Mouse (Mus musculus): ENCODE measurements around the gene Mgea5.

- no peak for TF ChIP-seq GATA1 (IDR thresholded peaks at IDR 0.05; ENCODE audit: low read length)
- no peak for TF ChIP-seq TAL1 (IDR thresholded peaks at IDR 0.05; ENCODE audit: low read length)
These were observed 41.2 kb downstream of the Mgea5 start, which contains the start of gene Fgf8 for GRCm38 (mm10) chr19:45742218-45742983.
